Mouse (Mus musculus) forebrain, embryonic 11.5 days (tissue): ENCODE results near the gene Fxr2. TPM values are rescaled to one million over a fixed set of nuclear protein-coding genes. Genes with fewer than 3 reads are reported as not detected.
"Not testable (repeated sequence)": the region's sequence is repeated elsewhere in the genome, so short reads cannot be mapped to it uniquely, and the experiment has no call there.

Experiments
- ATAC-seq: fragments of 200-750 bp; cut with Nextera tagmentation; replicated peaks from 2 replicates; pipeline ENCODE4 v1.8.0; 2017; ENCODE audit warnings: moderate TSS enrichment; ENCODE audit not compliant: low FRiP score
- DNase-seq: peaks from one replicate; pipeline ENCODE4 v3.0.0-alpha.2; 2017; ENCODE audit warnings: low spot score
- H3K27ac ChIP-seq: fragments of 300-500 bp; sonication (generic); 2 replicates; pipeline ENCODE4 v1.5.1; 2014; ENCODE audit warnings: low read depth, low read length
- H3K27me3 ChIP-seq: fragments of 300-500 bp; sonication (generic); 2 replicates; pipeline ENCODE4 v1.6.1; 2014; ENCODE audit warnings: mild to moderate bottlenecking, low read length, mixed read lengths; ENCODE audit not compliant: control insufficient read depth, insufficient read depth
- H3K36me3 ChIP-seq: fragments of 300-500 bp; sonication (generic); 2 replicates; pipeline ENCODE4 v1.6.1; 2014; ENCODE audit warnings: mild to moderate bottlenecking, low read length, moderate library complexity, mixed read lengths; ENCODE audit not compliant: control insufficient read depth, insufficient read depth
- H3K4me1 ChIP-seq: fragments of 300-500 bp; sonication (generic); replicated peaks from 2 replicates; pipeline ENCODE4 v1.6.1; 2014; ENCODE audit warnings: low read length, mixed read lengths; ENCODE audit not compliant: control insufficient read depth, insufficient read depth
- H3K4me2 ChIP-seq: fragments of 300-500 bp; sonication (generic); 2 replicates; pipeline ENCODE4 v1.6.1; 2014; ENCODE audit warnings: low read depth, mild to moderate bottlenecking, low read length, moderate library complexity, mixed read lengths; ENCODE audit not compliant: severe bottlenecking
- H3K4me3 ChIP-seq: fragments of 300-500 bp; sonication (generic); 2 replicates; pipeline ENCODE4 v1.5.1; 2014; ENCODE audit warnings: low read depth, low read length
- H3K9ac ChIP-seq: fragments of 300-500 bp; sonication (generic); 2 replicates; pipeline ENCODE4 v1.6.1; 2014; ENCODE audit warnings: low read length
- H3K9me3 ChIP-seq: fragments of 300-500 bp; sonication (generic); 2 replicates; pipeline ENCODE4 v1.6.1; 2016; ENCODE audit warnings: low read length, mixed read lengths; ENCODE audit not compliant: control insufficient read depth
- WGBS: fragments of 180-500 bp; shearing (Covaris S2); extraction: QIAGEN DNeasy Blood & Tissue Kit; methylation state at CpG from one replicate; pipeline ENCODE4 v1.1.7; 2014; 5-methylcytosine and 5-hydroxymethylcytosine counted together
- polyA plus RNA-seq: library from polyadenylated mRNA; unstranded; fragments of >200 nt; fragmentation: Nextera tagmentation; extraction: Ambion mirVana; gene quantifications from 2 replicates; pipeline ENCODE4 v1.2.1, GENCODE M21; 2014

The Fxr2 gene
- polyA plus RNA-seq, 1 experiment from 2014 or later: 33.6 TPM

- ATAC-seq (no peak), DNase-seq (no peak)
- Histone ChIP-seq H3K4me3 (no peak overlapping the region), H3K4me2 (no peak overlapping the region), H3K4me1 (peaks cover 3% of the 10 kb centered on the region), H3K27ac (no peak overlapping the region), H3K9ac (no peak overlapping the region), H3K27me3 (no peaks in the 10 kb centered on the region), H3K36me3 (no peaks in the 10 kb centered on the region), H3K9me3 (no peaks in the 10 kb centered on the region)
- WGBS: 47% methylated on average over 10 of the region's 10 CpGs
Observed at GRCm38 (mm10) chr11:69616781-69617180, 16.0 kb upstream of the Fxr2 start.

GRCm38 (mm10) chr11:69617805-69618204 is 15.0 kb upstream of the Fxr2 start, which contains the start of gene Shbg:
Shbg (minus strand) TSS chr11:69617905.
- Histone ChIP-seq H3K36me3 (no peaks in the 10 kb centered on the region), H3K9me3 (no peaks in the 10 kb centered on the region), H3K4me2 (no peak within 1 kb of the TSS), H3K27ac (no peak within 1 kb of the TSS), H3K9ac (no peak within 1 kb of the TSS), H3K27me3 (no peaks in the 10 kb centered on the region), H3K4me1 (peaks cover 5% of the 10 kb centered on the region), H3K4me3 (no peak within 1 kb of the TSS)
- WGBS: 63% methylated on average over 5 of the region's 5 CpGs
- ATAC-seq: no peak
- DNase-seq: no peak

DNA sequence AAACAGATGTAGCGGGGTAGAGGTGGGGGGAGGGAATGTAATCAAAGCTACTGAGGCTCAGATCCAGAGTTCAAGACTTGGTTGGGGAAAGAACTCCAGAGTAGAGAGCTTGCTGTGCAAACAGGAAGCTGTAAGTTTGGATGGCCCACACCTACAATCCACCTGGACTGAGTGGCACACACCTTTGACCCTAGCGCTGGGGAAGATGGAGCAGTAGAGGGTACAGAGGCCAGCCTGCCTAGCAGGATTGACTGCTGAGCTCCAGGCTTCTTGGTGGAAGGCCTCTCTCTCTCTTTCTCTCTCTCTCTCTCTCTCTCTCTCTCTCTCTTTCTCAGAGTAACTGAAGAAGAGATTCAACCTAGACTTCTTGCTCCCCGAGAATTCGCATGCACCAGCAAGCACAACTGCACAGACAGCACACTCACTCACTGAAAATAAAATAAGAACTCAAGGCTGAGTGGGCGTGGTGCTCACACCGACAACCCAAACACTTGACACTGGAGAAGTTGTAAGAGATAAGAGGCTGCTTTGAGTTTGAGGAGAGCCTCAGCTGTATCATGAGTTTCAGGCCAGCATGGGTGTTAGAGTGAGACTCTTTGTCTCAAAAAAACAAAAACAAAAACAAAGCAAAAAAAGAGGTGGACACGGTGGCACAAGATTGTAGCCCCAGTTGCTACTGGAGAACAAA is 12.3 kb upstream of the Fxr2 start:
- no peaks in the 10 kb centered on the region for H3K9me3 ChIP-seq
- no peaks in the 10 kb centered on the region for H3K27me3 ChIP-seq
- H3K9ac ChIP-seq: no peak overlapping the region
- no peak overlapping the region for H3K27ac ChIP-seq
- no peak overlapping the region for H3K4me2 ChIP-seq
- no peaks in the 10 kb centered on the region for H3K36me3 ChIP-seq
- DNase-seq: no peak
- peaks cover 7% of the 10 kb centered on the region for H3K4me1 ChIP-seq
- H3K4me3 ChIP-seq: no peak overlapping the region
- WGBS: 87% methylated on average over 7 of the region's 7 CpGs
- no peak for ATAC-seq

DNA sequence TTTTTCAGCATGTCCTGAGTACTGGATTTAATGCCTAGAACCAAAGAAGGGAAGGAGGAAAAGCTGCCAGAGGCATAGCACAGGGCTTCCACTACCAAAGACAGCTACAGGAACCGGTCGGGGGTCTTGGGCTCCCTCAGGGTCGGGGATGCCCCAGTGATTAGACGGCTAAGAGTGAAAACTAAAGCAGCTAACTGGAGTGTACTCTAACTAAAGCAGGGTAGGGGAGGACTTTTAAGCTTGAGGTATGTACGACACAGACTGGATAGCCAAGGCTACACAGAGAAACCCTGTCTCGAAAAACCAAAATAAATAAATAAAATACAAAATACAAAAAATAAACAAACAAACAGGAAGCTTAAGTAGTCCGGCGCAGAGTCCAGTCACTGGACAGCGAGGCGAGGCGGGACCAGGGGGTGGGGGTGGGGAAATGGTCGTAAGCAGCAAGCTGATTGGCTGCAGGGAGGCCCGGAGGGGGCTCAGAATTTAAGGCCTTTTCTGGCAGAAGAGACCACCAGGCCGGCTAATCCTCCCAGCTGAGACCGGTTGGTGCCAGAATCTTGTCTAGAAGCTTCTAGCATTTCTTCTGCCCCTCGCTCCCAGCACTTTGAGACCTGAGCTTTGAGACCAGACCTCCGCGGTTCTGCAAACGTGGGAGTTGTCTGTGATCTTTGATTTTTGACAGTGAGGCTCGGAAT is 11.1 kb upstream of the Fxr2 start, which contains the start of gene Sat2:
TSS of gene Sat2 (plus strand) at position 454 of the 698 bp plus-strand sequence.
- no peak within 1 kb of the TSS for H3K27ac ChIP-seq
- H3K9ac ChIP-seq: peak within 1 kb of the TSS; percentile 67
- H3K4me2 ChIP-seq: peak within 1 kb of the TSS; percentile 78
- no peaks in the 10 kb centered on the region for H3K27me3 ChIP-seq
- ATAC-seq: peak; percentile 90
- peak; percentile 87 for DNase-seq
- no peaks in the 10 kb centered on the region for H3K9me3 ChIP-seq
- WGBS: 1% methylated on average over 20 of the region's 20 CpGs
- H3K4me1 ChIP-seq: peaks cover 7% of the 10 kb centered on the region
- no peaks in the 10 kb centered on the region for H3K36me3 ChIP-seq
- H3K4me3 ChIP-seq: peak within 1 kb of the TSS; percentile 38

DNA sequence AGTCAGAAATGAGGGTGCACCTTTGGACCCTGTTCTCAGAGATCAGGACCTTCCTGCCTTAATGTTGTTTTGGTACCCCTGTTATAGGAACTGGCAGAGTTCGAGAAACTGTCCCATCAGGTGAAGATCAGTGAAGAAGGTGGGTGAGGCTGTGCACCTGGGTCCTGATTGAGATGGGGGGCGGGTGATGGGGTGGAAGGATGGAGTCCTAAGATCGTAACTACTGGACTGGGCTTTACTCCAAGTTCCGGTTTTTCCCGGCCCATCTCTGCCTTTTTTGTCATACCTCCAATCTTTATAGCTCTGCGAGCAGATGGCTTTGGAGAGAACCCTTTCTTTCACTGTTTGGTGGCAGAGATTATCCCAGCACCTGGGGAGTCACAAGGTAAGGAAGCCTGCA is 10.4 kb upstream of the Fxr2 start:
- peak overlapping the region; percentile 78 for H3K4me2 ChIP-seq
- no peaks in the 10 kb centered on the region for H3K36me3 ChIP-seq
- peak overlapping the region; percentile 67 for H3K9ac ChIP-seq
- peaks cover 7% of the 10 kb centered on the region for H3K4me1 ChIP-seq
- no peak for DNase-seq
- no peak for ATAC-seq
- no peaks in the 10 kb centered on the region for H3K9me3 ChIP-seq
- H3K27ac ChIP-seq: no peak overlapping the region
- 39% methylated on average over 6 of the region's 6 CpGs for WGBS
- H3K27me3 ChIP-seq: no peaks in the 10 kb centered on the region
- peak overlapping the region; percentile 38 for H3K4me3 ChIP-seq

GRCm38 (mm10) chr11:69623006-69623405 is 9.8 kb upstream of the Fxr2 start:
- peaks cover 7% of the 10 kb centered on the region for H3K4me1 ChIP-seq
- no peaks in the 10 kb centered on the region for H3K9me3 ChIP-seq
- no peaks in the 10 kb centered on the region for H3K36me3 ChIP-seq
- ATAC-seq (no peak), DNase-seq (no peak)
- H3K9ac ChIP-seq: no peak overlapping the region; the same call in 1 of the 2 replicates
- no peak overlapping the region for H3K4me3 ChIP-seq
- H3K27ac ChIP-seq: no peak overlapping the region
- H3K4me2 ChIP-seq: peak overlapping the region; percentile 78; the same call in 1 of the 2 replicates
- H3K27me3 ChIP-seq: no peaks in the 10 kb centered on the region
- WGBS: 79% methylated on average over 4 of the region's 4 CpGs

- H3K4me1 ChIP-seq, ATAC-seq, DNase-seq, H3K27ac ChIP-seq, H3K9me3 ChIP-seq, H3K27me3 ChIP-seq, H3K36me3 ChIP-seq, H3K4me3 ChIP-seq, H3K4me2 ChIP-seq, H3K9ac ChIP-seq: not testable (repeated sequence)
- WGBS: 81% methylated on average over 2 of the region's 2 CpGs
Observed at GRCm38 (mm10) chr11:69624339-69624738, 8.5 kb upstream of the Fxr2 start.

- 37% methylated on average over 6 of the region's 6 CpGs for WGBS
- H3K27me3 ChIP-seq: no peaks in the 10 kb centered on the region
- H3K36me3 ChIP-seq: no peaks in the 10 kb centered on the region
- H3K4me1 ChIP-seq: peaks cover 6% of the 10 kb centered on the region; the same call in 1 of the 2 replicates
- ATAC-seq (no peak), DNase-seq (peak; percentile 92)
- no peak overlapping the region for H3K27ac ChIP-seq
- no peak overlapping the region for H3K4me2 ChIP-seq
- no peaks in the 10 kb centered on the region for H3K9me3 ChIP-seq
- no peak overlapping the region for H3K4me3 ChIP-seq
- no peak overlapping the region for H3K9ac ChIP-seq
Observed at GRCm38 (mm10) chr11:69628286-69628685, 4.5 kb upstream of the Fxr2 start.
